Mouse (Mus musculus) heart, embryonic 11.5 days (tissue): ENCODE results near the gene Dnah12. TPM values are rescaled to one million over a fixed set of nuclear protein-coding genes. Genes with fewer than 3 reads are reported as not detected.
A peak's percentile ranks its signal among the peaks of the same experiment; 100 is the strongest.

Experiments
- microRNA-seq: library from miRNA; unstranded; fragments of <30 nt; microRNA quantifications from one replicate; pipeline ENCODE4, GENCODE M21; 2016; ENCODE audit warnings: borderline number of aligned reads
- polyA plus RNA-seq: library from polyadenylated mRNA; unstranded; fragments of >200 nt; fragmentation: Nextera tagmentation; extraction: Ambion mirVana; gene quantifications from 2 replicates; pipeline ENCODE4 v1.2.1, GENCODE M21; 2014

The Dnah12 gene
- polyA plus RNA-seq, 1 experiment from 2014 or later, result 0.03 TPM

Small RNA genes within 50 kb of the gene (microRNA-seq; reads per million reads assigned to microRNA genes)
- 2.2 reads per million, percentile 27 among the genes with 10 or more reads in this experiment for gene Mir7672

Other genes with a start within 250 kb of the Dnah12 start
- gene Slmap, start 158.3 kb upstream of the Dnah12 start, polyA plus RNA-seq, result 76.2 and 91.2 TPM in 2 replicates
- gene Dennd6a, start 119.4 kb upstream of the Dnah12 start, polyA plus RNA-seq, result 28.1 and 29.8 TPM in 2 replicates
- gene Arf4, start 55.2 kb upstream of the Dnah12 start, polyA plus RNA-seq, result 479 and 484 TPM in 2 replicates
- gene Pde12, start 23.4 kb upstream of the Dnah12 start, polyA plus RNA-seq, result 11.0 and 11.4 TPM in 2 replicates
- gene Asb14, start 201.3 kb downstream of the Dnah12 start, polyA plus RNA-seq, result 0.29 and 1.2 TPM in 2 replicates